Mouse (Mus musculus) hematopoietic stem cell, adult 5-6 weeks (primary cell): ENCODE results near the gene Rapgef5. TPM values are rescaled to one million over a fixed set of nuclear protein-coding genes. Genes with fewer than 3 reads are reported as not detected.
A peak's percentile ranks its signal among the peaks of the same experiment; 100 is the strongest.

Source experiments
- ATAC-seq, 2 experiments: fragments of 125-278 bp in 1 of 2; replicated peaks in 1 of 2; 2 replicates each; pipeline ENCODE4 v1.8.0; 2016 to 2017; ENCODE audit warnings: inconsistent platforms in 2 of 2, mild to moderate bottlenecking in 2 of 2, moderate number of reproducible peaks in 2 of 2, low read depth in 1 of 2, moderate TSS enrichment in 1 of 2; ENCODE audit not compliant: low FRiP score in 2 of 2, poor library complexity in 2 of 2, severe bottlenecking in 2 of 2, insufficient read depth in 1 of 2, low TSS enrichment in 1 of 2
- total RNA-seq: library from RNA; stranded (forward); fragments of 172-1452, 232-1000 nt; gene quantifications from 2 replicates; pipeline ENCODE4 v1.2.3, GENCODE M21; 2017

Gene Rapgef5
- total RNA-seq, 1 experiment from 2014 or later = 5.2 TPM

DNA sequence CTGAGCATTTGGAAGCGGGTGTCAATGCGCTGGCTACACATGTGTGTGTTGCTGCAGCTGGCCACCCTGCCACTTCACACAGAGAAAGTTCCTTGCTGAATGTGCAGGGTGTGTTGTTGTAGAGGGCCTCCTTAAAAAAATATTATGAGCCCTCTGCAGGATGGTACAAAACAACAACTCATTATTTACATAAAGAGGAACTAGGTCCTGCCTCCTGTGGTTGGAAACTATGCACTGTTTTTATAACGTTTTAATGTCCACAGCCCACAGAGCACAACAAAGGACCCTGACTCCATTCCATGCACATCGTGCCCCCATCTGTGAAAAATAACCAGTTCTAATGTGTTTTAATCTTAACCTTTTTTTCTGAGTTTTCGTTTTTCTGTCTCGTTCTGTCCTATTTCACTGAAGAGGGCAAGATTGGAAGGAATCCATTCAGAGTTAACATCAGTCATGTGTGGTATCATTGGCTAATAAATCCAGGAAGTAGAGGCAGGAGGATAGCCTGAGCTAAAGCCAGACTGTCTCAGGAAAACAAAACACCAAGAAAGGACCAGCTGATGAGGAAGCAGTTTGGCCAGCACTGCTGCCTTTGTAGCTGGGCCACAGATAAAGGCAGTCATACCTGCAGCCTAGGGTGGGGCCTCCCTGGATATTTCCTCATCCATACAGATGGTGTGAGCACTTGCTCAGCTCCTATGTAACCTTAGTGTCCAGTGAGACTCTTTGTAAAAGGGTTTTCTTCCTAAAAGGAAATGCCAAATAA is 123.3 kb downstream of the Rapgef5 start:
- peak; percentile 91 for ATAC-seq

DNA sequence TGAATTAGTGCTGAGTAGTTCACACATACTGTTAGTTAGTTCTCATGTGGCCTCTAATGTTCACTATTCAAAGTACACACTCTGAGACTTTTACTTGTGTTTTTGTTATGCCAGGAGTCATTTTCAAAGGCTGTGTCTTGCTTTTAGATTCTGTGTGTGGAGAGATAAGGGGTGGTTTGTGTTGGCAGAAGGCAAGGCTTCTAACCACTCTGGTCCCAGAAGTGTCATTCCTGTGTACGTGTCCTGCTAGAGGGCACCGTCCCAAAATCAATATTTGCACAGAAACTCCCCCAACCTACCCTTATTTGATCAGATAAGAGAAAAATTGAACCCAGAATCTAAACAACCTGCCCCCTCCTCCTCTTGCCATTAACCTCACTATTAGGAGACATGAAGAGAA is 126.2 kb downstream of the Rapgef5 start:
- no peak for ATAC-seq

DNA sequence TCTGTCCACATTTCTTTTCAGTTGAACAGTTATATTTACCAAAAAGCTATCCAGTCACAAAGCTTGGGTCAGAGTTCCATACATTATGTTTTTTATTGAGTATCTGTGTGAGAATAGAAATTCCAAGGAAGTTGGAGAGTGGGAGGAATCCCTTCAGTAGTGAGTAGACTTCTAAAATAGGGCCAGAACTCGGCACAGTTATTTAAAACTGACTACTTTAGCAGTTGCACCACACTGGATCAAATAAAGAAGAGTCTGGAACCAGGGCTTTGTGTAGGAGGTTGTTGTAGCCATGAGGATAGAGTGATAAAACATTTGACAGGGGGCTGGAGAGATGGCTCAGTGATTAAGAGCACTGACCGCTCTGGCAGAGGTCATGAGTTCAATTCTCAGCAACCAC is 129.5 kb downstream of the Rapgef5 start:
- ATAC-seq = no peak

DNA sequence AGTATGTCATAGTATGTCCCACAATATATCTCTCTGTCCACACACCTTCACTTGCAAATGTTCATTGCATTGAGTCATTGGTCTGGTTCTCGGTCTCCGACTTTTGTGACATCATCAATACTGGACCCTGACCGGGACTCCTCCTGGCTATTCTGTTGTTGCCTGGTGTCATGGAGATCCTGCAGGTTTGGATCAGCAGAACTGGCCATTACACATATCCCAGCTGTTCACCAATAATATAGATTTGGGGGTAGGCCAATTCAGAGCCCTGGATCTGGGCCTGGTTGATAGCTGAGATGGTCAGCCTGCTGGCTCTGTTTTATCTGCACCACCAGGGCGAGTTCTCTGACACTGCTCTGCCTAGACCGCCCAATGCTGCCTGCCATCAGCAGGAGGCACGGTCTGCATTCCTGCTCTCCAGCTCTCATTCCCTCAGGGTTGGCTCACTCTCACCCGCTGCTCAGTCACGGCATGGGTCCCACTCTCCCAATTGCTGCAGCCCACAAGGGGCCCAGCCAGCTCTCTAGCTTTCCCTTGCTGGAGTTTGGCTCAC is 137.7 kb downstream of the Rapgef5 start:
- 0 out of 4 replicates have a peak, but pooled peaks of 1 of the 2 experiments have one; percentile 12 for ATAC-seq

DNA sequence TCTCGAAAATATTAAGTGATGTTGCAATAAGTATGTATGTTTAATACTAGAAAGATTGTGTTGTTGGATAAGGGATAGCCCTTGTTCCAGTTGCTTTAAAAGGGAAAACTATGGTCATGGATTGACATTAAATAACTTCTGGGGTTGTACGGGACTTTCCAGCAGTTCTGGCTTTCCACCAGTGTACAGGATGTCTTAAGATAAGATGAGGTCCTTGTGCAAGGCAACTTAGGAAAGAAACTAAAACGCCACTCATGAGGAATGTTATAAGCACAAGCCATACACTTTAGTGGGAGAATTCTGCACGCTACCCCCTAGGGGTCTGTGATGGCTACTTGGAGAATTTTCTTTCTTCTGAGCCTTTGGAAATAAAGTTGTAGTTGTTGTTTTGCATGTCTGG is 140.7 kb downstream of the Rapgef5 start:
- no peak for ATAC-seq

DNA sequence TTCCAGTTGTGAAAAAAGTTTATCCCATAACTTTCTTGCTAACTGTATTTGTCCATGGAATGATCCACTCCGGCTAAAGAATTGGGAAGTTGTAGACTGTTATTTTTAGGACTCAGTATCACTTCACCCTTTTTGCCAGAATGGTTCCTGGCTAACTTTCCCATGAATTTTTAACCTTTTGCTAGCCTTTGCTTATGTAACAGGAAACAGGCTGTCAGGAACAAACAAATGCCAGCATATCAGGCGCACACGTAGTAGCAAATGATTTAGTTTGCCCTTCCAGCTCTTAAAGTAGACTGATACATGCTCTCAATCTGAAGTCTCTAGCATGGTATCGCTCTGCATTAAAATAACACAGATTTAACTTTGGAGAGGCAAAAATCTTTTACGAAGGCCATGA is 141.5 kb downstream of the Rapgef5 start:
- ATAC-seq = no peak

DNA sequence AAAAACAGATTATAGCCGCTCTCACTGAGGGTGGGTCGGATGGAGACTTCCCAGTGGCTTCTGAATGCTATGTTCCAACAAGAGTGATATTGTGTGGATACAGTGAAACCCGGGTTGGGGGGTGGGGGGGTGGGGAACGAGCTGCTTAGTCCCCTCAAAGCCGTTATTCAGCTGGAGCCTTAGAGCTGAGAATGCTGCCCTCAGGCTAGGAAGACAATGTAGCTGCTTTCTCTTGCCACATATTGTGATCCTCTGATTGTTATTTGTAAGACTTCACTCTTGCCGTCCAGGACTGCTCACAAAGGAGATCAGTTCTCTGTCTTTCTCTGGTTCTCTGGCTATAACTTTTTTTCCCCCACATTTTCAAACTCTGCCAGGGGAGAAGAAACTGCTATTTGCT is 142.5 kb downstream of the Rapgef5 start:
- ATAC-seq = no peak

DNA sequence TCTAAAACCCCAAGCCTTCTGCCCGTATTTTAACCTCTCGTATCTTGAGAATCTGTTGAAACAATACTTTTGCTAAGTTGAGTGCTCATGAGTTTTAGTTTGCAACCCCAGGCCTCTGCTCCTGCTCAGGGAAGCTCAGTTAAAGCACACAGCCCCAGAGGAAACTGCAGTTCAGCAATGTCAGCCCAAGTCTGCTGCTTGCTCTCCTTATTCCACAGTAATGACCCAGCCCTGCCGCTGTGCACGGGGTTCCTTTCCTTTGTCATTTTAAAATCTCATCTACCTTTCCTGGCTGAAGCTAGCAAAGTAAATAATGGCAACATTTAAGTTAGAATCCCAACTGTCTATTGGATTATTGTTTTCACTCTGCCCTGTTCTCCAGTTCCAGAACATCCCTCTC is 144.1 kb downstream of the Rapgef5 start:
- no peak for ATAC-seq

DNA sequence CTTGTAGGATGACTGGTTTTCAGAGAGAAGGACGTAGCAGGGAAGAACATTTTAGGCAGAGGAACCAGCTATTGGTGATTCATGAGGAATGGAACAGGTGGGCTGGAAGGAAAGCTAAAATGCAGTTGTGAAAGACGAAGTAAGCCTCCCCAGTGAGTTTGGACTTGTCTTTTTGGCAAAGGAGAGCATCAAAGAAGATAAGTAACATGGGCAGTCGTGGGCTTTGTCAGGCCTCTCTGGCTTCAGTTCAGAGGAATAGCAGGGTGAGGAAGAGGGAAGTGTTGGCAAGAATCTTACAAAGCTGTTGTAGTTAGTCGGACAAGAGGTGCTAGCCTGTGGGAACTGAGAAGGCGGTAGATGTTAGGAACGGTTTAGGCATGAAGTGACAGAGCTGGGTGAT is 145.6 kb downstream of the Rapgef5 start:
- no peak for ATAC-seq

DNA sequence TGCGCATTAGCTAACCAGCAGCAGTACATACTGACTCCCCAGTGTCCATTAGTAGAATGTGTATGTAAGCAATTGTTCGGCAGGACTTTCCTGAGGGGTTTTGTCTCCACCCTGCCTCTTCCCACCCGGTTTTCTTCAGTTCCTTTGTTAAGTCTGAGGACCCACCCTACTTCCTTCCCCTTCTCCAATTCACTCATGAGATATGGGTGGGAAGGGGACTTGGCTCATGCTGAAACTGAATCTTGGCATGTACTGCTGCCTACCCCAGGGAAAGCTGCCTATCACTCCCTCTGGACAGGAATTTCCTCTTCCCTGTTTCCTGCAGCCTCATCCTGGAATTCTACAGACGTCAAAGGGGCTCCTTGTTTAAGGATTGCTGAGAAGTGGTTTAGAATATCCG is 147.4 kb downstream of the Rapgef5 start:
- no peak for ATAC-seq

DNA sequence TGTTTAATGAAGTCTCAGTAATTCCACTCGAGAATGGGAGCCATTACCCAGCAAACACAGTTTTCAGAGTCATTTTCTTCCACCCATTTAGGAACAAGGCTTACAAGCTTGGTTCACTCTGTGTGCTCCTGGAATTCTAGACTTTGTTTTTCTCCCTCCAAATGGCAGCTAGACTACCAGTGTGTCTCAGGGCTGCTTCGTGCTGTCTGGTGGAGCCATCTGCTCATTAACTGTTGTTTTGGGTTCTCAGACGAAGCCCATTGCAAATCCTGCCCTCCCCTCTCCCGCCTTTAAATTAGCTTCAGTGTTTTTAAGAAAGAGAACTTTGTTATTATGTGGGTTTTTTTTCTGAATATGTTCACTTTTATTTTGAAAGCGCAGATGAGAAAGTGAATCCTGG is 148.4 kb downstream of the Rapgef5 start:
- ATAC-seq = no peak

DNA sequence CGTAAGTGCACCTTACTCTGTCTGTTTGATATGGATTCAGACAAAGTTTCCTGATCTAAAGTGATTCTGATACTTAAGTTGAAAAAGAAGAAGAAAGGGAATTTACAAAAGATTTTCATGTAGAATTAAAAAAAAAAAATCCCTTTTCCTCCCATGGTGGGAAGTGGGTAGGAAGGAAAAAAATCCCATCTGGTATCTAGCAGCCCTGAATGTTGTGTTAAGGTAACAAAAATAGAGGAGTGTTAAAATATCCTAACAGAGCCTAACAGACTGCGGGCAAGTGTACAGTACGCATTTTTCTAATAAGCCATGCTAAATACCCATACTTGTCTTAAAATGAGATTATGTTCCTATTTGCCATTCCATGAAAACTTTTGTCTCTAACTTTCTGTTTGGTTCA is 150.1 kb downstream of the Rapgef5 start:
- no peak for ATAC-seq

DNA sequence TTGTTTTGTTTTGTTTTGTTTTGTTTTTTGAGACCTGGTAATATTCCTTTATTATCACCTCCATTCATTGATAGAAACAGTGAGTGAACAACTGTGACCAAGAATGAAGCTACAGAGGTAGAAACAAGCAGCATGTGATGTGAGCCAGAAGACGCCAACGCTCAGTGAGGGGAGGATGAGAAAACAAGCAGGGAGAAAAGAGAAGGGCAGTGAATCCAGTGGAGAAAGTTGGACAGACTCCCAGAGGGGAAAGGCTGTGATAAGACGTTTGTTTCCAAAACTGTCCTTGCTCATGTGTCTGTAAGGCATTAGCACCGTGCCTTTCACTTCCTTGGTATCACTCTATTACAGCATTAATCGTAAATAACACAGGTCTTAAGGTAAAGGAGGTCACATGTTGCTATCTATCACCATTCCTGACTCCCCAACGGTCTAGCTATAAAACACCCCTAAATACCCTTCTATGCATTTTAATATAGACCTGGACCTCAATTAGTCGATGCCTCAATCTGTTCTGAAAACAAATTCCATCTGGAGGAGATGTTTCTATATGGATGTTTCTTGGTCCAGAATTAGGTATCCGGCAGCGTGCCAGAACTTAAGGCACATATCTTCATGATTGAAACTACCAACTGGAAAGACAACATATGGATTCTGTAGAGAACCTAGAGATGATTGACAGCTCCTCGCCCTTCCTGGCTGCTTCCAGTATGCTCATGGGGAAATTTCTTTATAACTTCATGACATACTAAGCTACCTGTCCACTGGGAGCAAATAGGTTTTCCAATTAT is 153.5 kb downstream of the Rapgef5 start:
- no peak for ATAC-seq

DNA sequence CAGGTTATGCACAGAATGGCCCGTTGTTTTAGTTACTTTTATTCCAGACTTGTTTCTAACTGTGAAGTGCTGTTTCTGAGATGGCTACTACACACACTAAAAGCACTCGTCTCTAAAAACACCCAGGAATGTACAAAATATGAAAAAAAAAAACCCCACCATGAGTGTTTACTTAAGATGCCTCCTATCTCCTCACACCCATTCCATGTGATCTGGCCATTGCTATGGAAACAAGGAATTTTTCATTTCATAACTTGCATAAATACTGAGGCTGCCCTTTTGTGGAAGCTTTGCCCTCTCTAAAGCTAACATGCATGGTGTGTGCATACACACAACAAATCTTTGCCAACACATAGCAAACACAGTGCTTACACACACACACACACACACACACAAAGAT is 156.9 kb downstream of the Rapgef5 start:
- no peak for ATAC-seq

DNA sequence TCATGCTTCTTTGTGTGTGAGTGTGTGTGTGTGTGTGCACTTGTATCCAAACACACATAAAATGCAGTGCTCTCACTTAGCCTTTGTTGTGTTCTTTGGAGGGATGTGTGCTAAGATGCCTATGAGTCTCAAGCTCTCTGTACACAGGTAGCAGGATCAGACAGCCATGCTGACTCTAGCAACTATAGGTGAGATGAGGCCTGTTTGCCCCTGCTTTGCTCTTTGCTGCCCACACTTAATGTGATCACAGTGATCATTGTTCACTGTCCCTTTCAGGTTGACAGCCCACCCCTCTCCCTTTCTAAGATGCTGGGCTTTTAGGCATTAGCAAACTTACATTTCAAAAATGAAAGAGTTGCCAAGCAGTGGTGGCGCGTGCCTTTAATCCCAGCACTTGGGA is 158.2 kb downstream of the Rapgef5 start:
- no peak for ATAC-seq

DNA sequence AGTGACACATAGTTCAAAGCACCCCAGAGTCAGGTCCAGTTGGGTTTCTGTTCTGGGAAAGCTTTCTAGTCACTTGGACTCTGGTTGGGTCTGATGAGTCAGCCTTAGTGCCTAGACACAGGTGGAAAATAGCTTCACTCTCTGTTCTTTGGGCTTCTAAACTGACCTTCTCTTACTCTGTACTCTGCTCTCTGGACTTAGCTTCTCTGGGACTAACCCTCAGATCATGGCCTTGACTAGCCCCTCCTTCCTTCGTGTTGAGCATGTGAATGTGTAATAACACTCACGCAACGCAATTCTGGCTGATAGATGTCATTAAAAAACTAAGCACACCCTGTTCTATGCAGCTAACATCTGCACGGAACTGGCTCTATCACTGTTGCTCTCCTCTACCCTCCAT is 160.0 kb downstream of the Rapgef5 start:
- no peak for ATAC-seq

DNA sequence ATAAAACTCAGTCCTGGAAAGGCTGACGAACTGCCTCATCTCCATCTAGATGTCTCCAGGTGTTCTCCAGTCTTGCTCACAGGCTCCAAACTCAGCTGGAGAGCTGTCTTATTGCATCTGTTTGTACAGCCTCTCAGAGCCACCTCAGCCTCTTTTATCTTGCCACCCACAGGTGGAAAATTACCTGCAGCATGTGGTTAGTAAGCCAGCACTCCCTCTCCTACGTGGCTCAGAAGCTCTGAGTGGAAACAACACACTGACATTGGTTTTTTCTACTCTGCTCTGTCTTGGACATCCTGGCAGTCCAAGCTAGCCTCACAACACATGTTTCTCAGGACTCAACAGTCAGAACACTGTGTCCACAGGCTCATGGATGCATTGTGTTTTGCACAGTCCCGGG is 162.6 kb downstream of the Rapgef5 start:
- no peak for ATAC-seq

DNA sequence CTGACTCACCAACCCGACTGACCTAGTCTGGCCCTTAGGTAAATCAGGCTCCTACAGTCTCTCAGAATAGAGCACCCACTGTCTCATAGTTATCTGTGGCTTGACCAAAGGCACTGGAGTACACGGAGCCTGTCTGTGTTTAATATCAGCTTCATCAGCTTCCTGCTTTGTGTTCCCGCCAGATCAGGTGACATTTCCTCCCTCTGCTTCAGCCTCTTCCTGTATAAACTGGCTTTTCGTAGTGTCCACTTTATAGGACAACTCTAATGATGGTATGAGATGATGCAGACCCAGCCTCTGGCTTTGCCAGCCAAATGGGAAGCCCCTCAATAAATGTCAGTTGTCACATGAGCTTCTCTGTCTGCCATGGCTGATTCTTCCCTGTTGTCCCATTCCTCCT is 163.5 kb downstream of the Rapgef5 start:
- ATAC-seq = 0 out of 4 replicates have a peak, but pooled peaks of 1 of the 2 experiments have one; percentile 9
